ENCODE assay signal across 14 mouse cellular contexts in the genomic region with DNA sequence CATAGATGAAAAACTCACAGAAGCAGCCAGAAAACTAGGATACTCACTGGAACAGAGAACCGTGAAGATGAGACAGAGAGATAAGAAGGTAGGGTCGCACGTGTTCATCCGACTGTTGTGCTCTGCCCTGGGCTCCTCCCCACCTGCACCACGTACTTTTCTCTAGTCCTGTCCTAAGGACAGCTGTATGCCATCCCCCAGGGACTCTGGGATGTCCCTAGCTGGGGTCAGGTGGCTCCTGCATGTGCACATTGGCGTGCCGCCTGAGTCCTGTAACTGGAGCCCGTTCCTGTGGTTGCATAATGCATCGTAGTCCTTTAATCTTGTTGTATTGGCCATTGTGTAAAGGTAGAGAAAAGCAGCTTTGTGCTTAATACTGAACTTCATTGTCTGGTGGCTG. TPM values are rescaled to one million over a fixed set of nuclear protein-coding genes. Genes with fewer than 3 reads are reported as not detected.
A peak's percentile ranks its signal among the peaks of the same experiment; 100 is the strongest.
DNase-seq lines count a peak whose midpoint lies in the region; ATAC-seq and TF ChIP-seq lines count a peak whose summit lies in the region.
"Had no signal": no experiment of that assay in that cellular context is flagged by ENCODE, and none has a peak within 500 bp of the region (broad histone marks: within the 10 kb centered on the region; RNA-seq: fewer than 3 reads in every experiment).

No protein-coding gene starts in this region.

- dilution Hi-C loops in CH12.LX (cut with MboI; ENCODE audit: extremely low pct_ligation_motif_present, extremely low pct_unique_long_range_greater_than_20kb, low sequenced_read_pairs): no loop called here

- TF ChIP-seq EP300 in CH12.LX (IDR thresholded peaks at IDR 0.05; ENCODE audit: low read length): no peak

- 0 out of 2 replicates have a peak, but pooled peaks cover 12% of the 10 kb centered on the region for H3K36me3 ChIP-seq in kidney, embryonic 16.5 days (ENCODE audit: insufficient read depth, low read length)
- peaks cover 26 to 82% of the 10 kb centered on the region in 2 experiments for H3K36me3 ChIP-seq in CH12.LX (replicated peaks in 1 of 2; ENCODE audit: control insufficient read depth in 1 of 2, insufficient read depth in 1 of 2, low read length in 1 of 2)

- no peak for TF ChIP-seq RAD21 in CH12.LX (IDR thresholded peaks at IDR 0.05; ENCODE audit: low read depth, low read length)

- H3K9me3 ChIP-seq in kidney, embryonic 16.5 days (ENCODE audit: low read length): no peaks in the 10 kb centered on the region
- no peaks in the 10 kb centered on the region for H3K9me3 ChIP-seq in CH12.LX (replicated peaks; ENCODE audit: low read length)
- H3K9me3 ChIP-seq: forebrain, embryonic 10.5 days had no signal

- peak; percentile 24 to 25 for DNase-seq in cerebellum, adult 2 months
- DNase-seq in kidney, adult 8-10 months: no peak
- peak; percentile 57 for DNase-seq in CH12.LX (ENCODE audit: extremely low read depth)
- peak; percentile 41 to 63 for DNase-seq in heart, adult 9 months (ENCODE audit: low spot score in 2 of 2)
- DNase-seq in right cerebral cortex, postnatal 10 days (ENCODE audit: low spot score in 2 of 2): no peak
- no peak for DNase-seq in layer of hippocampus, adult 9-10 months (ENCODE audit: low spot score)
- DNase-seq: cerebellum, postnatal 14 days; lung, postnatal 10 days; thymus, postnatal 25 days had no signal

- WGBS in cerebellum, adult 2 months: 56% methylated on average over 9 of the region's 9 CpGs
- WGBS in kidney, embryonic 16.5 days: 55% methylated on average over 9 of the region's 9 CpGs

- no peak overlapping the region for H3K4me2 ChIP-seq in kidney, embryonic 16.5 days (replicated peaks; ENCODE audit: low read depth, low read length)
- no peak overlapping the region for H3K4me2 ChIP-seq in CH12.LX (ENCODE audit: insufficient read depth, low read depth, poor library complexity, severe bottlenecking)

- no peak overlapping the region for H3K4me3 ChIP-seq in cerebellum, adult 2 months (replicated peaks; ENCODE audit: insufficient read depth, low read depth, low read length)
- no peak overlapping the region for H3K4me3 ChIP-seq in kidney, embryonic 16.5 days (ENCODE audit: low read length)
- H3K4me3 ChIP-seq in CH12.LX (replicated peaks in 1 of 3; ENCODE audit: low read depth in 2 of 3, low read length in 2 of 3, poor library complexity in 1 of 3): no peak overlapping the region
- H3K4me3 ChIP-seq: forebrain, embryonic 10.5 days had no signal

- H3K27me3 ChIP-seq in cerebellum, adult 2 months (ENCODE audit: control insufficient read depth, insufficient read depth, low read length): no peaks in the 10 kb centered on the region
- H3K27me3 ChIP-seq in kidney, embryonic 16.5 days (ENCODE audit: insufficient read depth, low read length): no peaks in the 10 kb centered on the region
- no peaks in the 10 kb centered on the region for H3K27me3 ChIP-seq in CH12.LX (replicated peaks)
- H3K27me3 ChIP-seq: Patski had no signal

- no peaks in the 10 kb centered on the region for H3K4me1 ChIP-seq in cerebellum, adult 2 months (ENCODE audit: control insufficient read depth, insufficient read depth, low read length)
- peaks cover 10% of the 10 kb centered on the region; the same call in 1 of the 2 replicates for H3K4me1 ChIP-seq in kidney, embryonic 16.5 days (ENCODE audit: insufficient read depth, low read length)
- H3K4me1 ChIP-seq in CH12.LX (ENCODE audit: control insufficient read depth in 1 of 2, insufficient read depth in 2 of 2): peaks cover 9 to 31% of the 10 kb centered on the region in 2 experiments

- in situ Hi-C loops in CH12.LX (cut with MboI; ENCODE audit: low pct_ligation_motif_present, low pct_unique_long_range_greater_than_20kb, low sequenced_read_pairs): no loop called here

- no peak overlapping the region for H3K27ac ChIP-seq in cerebellum, adult 2 months (ENCODE audit: insufficient read depth, low read length)
- H3K27ac ChIP-seq in kidney, embryonic 16.5 days (ENCODE audit: low read length): no peak overlapping the region
- H3K27ac ChIP-seq in CH12.LX (ENCODE audit: insufficient read depth, low read depth): no peak overlapping the region
- H3K27ac ChIP-seq: forebrain, embryonic 10.5 days had no signal

- TF ChIP-seq CTCF in cerebellum, adult 2 months (IDR thresholded peaks at IDR 0.05; ENCODE audit: borderline replicate concordance, insufficient read depth, low read depth, low read length): no peak
- no peak for TF ChIP-seq CTCF in CH12.LX (conservative IDR thresholded peaks at IDR 0.05 in 1 of 2, IDR thresholded peaks at IDR 0.05 in 1 of 2; ENCODE audit: low read depth in 2 of 2, low read length in 2 of 2)

- no peak for ATAC-seq in cerebellum, adult (ENCODE audit: insufficient number of reproducible peaks, low FRiP score, low TSS enrichment)
- peak; percentile 35; the same call in 1 of the 2 replicates for ATAC-seq in kidney, embryonic 16.5 days (ENCODE audit: low FRiP score, low TSS enrichment)
- ATAC-seq: intestine, embryonic 16.5 days; Patski had no signal

- no peak for TF ChIP-seq POLR2A in cerebellum, adult 2 months (IDR thresholded peaks at IDR 0.05; ENCODE audit: borderline replicate concordance, insufficient read depth, low read length)
- no peak for TF ChIP-seq POLR2A in CH12.LX (IDR thresholded peaks at IDR 0.05; ENCODE audit: low read depth, low read length)

- H3K9ac ChIP-seq in kidney, embryonic 16.5 days (replicated peaks; ENCODE audit: low read length): no peak overlapping the region
- no peak overlapping the region for H3K9ac ChIP-seq in CH12.LX (ENCODE audit: insufficient read depth, low read depth)

- peaks cover 29% of the 10 kb centered on the region for H3K79me2 ChIP-seq in CH12.LX (replicated peaks; ENCODE audit: control insufficient read depth, extremely low read depth, insufficient read depth, poor library complexity, severe bottlenecking)

TF ChIP-seq in CH12.LX, 34 proteins besides CTCF, POLR2A, EP300 and RAD21:
- TF ChIP-seq MEF2A (IDR thresholded peaks at IDR 0.05; ENCODE audit: borderline replicate concordance, low read depth, low read length) (no peak), USF2 (conservative IDR thresholded peaks at IDR 0.05; ENCODE audit: low read depth, low read length) (no peak), POLR2AphosphoS2 (IDR thresholded peaks at IDR 0.05; ENCODE audit: low read depth, low read length) (no peak), MAX (IDR thresholded peaks at IDR 0.05; ENCODE audit: low read length) (peak; percentile 59; the same call in 1 of the 2 replicates), ETS1 (conservative IDR thresholded peaks at IDR 0.05; ENCODE audit: low read depth, low read length) (peak; percentile 93), BHLHE40 (IDR thresholded peaks at IDR 0.05; ENCODE audit: low read depth, low read length) (peak; percentile 98), UBTF (IDR thresholded peaks at IDR 0.05; ENCODE audit: low read depth, low read length) (no peak), NELFE (IDR thresholded peaks at IDR 0.05; ENCODE audit: low read depth, low read length) (no peak), GABPA (IDR thresholded peaks at IDR 0.05; ENCODE audit: insufficient replicate concordance, low read depth, low read length) (no peak), ZC3H11A (IDR thresholded peaks at IDR 0.05; ENCODE audit: low read depth, low read length) (no peak), MXI1 (IDR thresholded peaks at IDR 0.05; ENCODE audit: low read depth, low read length) (peak; percentile 72; the same call in 1 of the 2 replicates), SMC3 (IDR thresholded peaks at IDR 0.05; ENCODE audit: low read depth, low read length) (no peak), MAZ (IDR thresholded peaks at IDR 0.05; ENCODE audit: low read depth, low read length) (no peak), TCF12 (IDR thresholded peaks at IDR 0.05; ENCODE audit: low read depth, low read length) (peak; percentile 77; the same call in 1 of the 2 replicates), KAT2A (IDR thresholded peaks at IDR 0.05; ENCODE audit: insufficient replicate concordance, low read length) (no peak)

RNA-seq across cellular contexts. Expression of a gene that starts 9.9 kb away (rescaled TPM):
- polyA plus RNA-seq in cerebellum, adult 2 months (2012; rRNA removed): 46.0 and 50.4 TPM in 2 replicates
- 100 and 112 TPM in 2 replicates for polyA plus RNA-seq in kidney, embryonic 16.5 days (2015; fragmentation: Nextera tagmentation; extraction: Ambion mirVana)
- total RNA-seq in CH12.LX (2012; rRNA removed) (76.1 and 77.4 TPM in 2 replicates), CH12.LX (2014; rRNA removed) (95.0 and 110 TPM in 2 replicates)
- polyA plus RNA-seq in CH12.LX (2012; ENCODE audit: insufficient read length, low read depth): 132 and 135 TPM in 2 replicates

Comparison
In these comparisons a context has a peak if more than half of its experiments do, and no peak if none do; other contexts are left out.
1. DNase-seq: peak in cerebellum, adult 2 months (2 of 2), CH12.LX (single experiment) and heart, adult 9 months (2 of 2); none in kidney, adult 8-10 months (0 of 2), right cerebral cortex, postnatal 10 days (0 of 2) and layer of hippocampus, adult 9-10 months (single experiment).